Mouse (Mus musculus) 3T3-L1 (cell line): ENCODE results near the gene Fndc3b.
A peak's percentile ranks its signal among the peaks of the same experiment; 100 is the strongest.
"Not testable (repeated sequence)": the region's sequence is repeated elsewhere in the genome, so short reads cannot be mapped to it uniquely, and the experiment has no call there.

Experiments used
- DNase-seq: peaks from one replicate; pipeline ENCODE4 v3.0.0-alpha.2; 2015; ENCODE audit warnings: low read depth, low spot score

The Fndc3b gene

GRCm38 (mm10) chr3:27421980-27422379 is 289.1 kb downstream of the Fndc3b start:
- DNase-seq: no peak

- no peak for DNase-seq
Observed at GRCm38 (mm10) chr3:27418602-27419001, 292.5 kb downstream of the Fndc3b start.

DNA sequence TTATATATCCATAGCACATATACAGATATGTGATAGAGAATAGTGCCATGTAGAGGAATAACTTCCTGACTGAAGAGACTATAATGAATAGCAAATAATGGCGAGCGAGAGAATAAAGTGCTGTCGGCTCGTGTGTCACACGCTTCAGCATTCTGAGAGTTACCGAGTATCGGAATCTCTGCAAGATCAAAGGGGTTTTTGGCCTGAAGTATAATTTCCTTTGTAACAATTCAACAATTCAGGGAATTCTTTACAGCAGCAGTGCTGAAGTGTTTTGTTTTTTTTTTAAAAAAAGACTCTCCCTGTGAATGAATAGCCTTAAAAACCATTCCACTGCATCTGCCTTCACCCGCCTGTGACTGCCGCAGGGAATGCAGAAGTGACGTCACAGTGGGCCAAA is 294.3 kb downstream of the Fndc3b start:
- DNase-seq: no peak

GRCm38 (mm10) chr3:27413566-27413965 is 297.5 kb downstream of the Fndc3b start:
- DNase-seq: no peak

- DNase-seq: no peak
Observed at GRCm38 (mm10) chr3:27411286-27411685, 299.8 kb downstream of the Fndc3b start.

- DNase-seq: no peak
Observed at GRCm38 (mm10) chr3:27408564-27408963, 302.5 kb downstream of the Fndc3b start.

GRCm38 (mm10) chr3:27406440-27406839 is 304.7 kb downstream of the Fndc3b start:
- no peak for DNase-seq

GRCm38 (mm10) chr3:27400996-27401395 is 310.1 kb downstream of the Fndc3b start:
- DNase-seq: not testable (repeated sequence)

- no peak for DNase-seq
Observed at GRCm38 (mm10) chr3:27389923-27390322, 321.2 kb downstream of the Fndc3b start.

DNA sequence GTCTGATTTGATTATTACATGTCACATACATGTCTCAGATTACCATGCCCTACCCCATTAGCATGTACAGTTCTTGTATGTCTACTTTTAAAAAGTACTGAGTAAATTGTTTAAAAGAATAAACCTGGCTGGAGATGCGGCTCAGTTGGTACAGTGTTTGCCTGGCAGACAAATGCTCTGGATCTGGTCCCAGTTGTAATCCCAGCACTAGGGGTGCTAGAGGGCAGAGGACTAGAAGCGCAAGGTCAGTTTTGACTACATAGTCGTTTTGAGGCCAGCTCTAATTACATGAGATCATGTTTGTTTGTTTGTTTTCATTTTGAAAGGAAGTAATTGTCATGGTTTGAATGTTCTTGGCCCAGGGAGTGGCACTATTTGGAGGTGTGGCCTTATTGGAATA is 326.3 kb downstream of the Fndc3b start:
- no peak for DNase-seq

DNA sequence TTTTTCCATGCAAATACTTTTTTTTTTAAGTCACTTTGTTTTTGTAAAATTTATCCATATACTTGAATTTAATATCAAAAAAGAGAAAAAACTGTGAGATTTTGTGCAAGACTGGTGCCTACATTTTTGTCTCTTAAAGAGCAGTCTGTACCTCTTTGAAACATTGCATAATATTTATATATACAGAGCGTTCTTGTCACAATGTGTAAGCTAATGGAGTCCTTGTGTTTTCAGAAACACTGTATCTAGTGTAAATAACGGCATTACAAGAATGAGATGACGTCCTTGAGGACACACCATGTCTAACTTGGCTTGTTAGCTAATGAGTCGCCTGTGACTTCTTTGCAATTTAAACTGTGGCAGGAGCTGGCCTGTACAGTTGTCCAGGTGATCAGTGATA is 333.2 kb downstream of the Fndc3b start:
- no peak for DNase-seq

GRCm38 (mm10) chr3:27374396-27374795 is 336.7 kb downstream of the Fndc3b start:
- no peak for DNase-seq

DNA sequence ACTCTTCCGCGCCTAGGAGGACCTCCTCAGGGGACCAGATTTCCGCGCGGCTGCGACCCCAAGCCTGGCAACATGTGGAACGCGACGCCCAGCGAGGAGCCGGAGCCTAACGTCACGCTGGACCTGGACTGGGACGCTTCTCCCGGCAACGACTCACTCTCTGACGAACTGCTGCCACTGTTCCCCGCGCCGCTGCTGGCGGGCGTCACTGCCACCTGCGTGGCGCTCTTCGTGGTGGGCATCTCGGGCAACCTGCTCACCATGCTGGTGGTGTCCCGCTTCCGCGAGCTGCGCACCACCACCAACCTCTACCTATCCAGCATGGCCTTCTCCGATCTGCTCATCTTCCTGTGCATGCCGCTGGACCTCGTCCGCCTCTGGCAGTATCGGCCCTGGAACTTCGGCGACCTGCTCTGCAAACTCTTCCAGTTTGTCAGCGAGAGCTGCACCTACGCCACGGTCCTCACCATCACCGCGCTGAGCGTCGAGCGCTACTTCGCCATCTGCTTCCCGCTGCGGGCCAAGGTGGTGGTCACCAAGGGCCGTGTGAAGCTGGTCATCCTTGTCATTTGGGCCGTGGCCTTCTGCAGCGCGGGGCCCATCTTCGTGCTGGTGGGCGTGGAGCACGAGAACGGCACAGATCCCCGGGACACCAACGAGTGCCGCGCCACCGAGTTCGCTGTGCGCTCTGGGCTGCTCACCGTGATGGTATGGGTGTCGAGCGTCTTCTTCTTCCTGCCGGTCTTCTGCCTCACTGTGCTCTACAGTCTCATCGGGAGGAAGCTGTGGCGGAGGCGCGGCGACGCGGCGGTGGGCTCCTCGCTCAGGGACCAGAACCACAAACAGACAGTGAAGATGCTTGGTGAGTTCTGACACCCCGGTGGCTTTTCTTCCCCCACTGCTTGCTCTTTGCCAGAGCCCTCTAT is 339.1 kb downstream of the Fndc3b start:
- DNase-seq: no peak

DNA sequence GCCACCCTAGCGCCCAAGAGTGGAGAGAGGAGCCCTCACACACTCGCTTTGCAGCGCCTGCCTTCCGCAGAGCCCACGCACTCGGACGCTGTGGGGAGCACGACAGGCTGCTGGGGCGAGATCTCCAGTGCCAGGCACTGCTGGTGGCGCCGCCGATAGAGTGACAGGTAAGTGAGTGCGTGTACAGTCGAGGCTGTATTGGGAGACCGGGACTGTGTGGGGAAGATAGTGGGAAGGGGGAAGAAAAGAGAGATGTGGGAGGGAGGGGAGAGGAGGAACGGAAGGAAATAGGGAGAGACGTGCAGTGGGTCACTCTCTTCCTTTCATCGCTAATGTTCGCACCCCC is 339.9 kb downstream of the Fndc3b start, which contains the start of gene Ghsr:
TSS of gene Ghsr (plus strand) at position 76 of the 346 bp plus-strand sequence.
- DNase-seq: no peak

DNA sequence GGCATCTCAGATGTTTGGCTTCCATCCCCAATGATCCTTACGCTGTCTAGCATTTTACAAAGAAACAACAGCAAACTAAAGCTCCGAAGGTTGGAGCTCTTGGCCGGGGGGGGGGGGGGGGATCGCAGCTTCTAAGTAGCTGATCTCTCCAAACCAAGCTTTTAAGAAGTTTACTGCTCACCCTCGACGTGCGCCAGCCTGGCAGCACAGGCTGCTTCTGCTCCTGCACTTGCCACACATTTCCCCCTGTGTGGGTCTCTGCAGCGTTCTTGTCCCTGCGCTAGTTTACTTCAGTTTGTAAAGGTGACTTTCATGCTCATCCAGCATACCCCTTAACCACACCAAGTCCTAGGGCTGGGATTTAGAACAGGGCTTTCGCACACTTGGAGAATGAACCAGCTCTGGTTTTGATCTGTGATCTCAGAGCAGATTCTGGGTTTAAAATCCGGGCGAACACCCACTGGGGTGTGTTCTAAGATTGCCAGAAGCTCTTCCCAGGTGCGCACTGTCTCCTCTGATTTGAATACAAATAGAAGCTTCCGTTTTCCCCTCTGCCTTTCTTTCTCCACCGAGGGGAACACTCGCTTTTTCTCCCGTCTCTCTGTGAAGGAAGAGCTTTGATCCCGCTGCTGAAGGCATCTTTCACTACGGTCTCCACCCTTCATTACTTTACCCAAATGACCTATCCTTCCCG is 340.4 kb downstream of the Fndc3b start:
- no peak for DNase-seq

DNA sequence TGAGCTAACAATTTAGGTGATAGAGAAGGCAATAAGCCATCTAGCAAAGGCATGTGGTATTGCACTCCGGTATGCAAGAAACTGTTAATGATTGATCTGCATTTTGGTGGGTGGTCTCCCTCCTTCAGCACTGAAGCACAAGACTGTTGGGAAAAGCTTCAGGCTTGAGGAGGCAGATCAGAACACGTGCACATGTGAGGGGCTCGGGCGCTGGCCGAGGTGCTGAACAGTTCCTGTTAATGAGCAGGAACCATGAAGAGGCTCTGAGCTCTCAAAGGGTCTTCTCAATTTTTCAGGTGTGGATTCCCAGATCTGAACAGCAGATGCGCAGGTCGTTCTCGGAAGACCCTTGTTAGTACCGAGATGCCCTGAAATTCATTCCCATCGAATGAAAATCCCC is 341.0 kb downstream of the Fndc3b start:
- peak; percentile 27 for DNase-seq
